19 mouse cellular contexts compared by ENCODE assay signal in the genomic region with DNA sequence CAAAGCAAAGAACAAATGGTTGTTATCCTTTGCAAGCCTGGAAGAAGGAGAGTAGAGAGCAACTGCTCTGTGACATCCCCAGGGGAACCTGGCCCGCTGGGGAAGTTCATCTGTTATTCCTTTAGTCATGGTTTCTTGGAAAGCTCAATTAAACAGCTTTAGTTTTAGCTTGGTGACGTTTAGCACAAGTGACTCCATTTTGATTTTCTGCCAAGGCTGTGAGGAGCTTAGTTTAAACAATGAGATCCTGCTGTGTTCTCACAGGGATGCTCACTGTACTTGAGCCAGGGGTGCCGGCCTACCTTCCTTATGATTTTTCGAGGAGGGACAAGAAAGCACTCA.
A peak's percentile ranks its signal among the peaks of the same experiment; 100 is the strongest.
DNase-seq lines count a peak whose midpoint lies in the region; ATAC-seq and TF ChIP-seq lines count a peak whose summit lies in the region.
"Had no signal": no experiment of that assay in that cellular context is flagged by ENCODE, and none has a peak within 500 bp of the region (broad histone marks: within the 10 kb centered on the region; RNA-seq: fewer than 3 reads in every experiment).

No protein-coding gene starts in this region.

- no peak overlapping the region for H3K27ac ChIP-seq in forebrain, embryonic 14.5 days (ENCODE audit: low read depth, low read length)
- no peak overlapping the region for H3K27ac ChIP-seq in forebrain, embryonic 13.5 days
- H3K27ac ChIP-seq: hindbrain, embryonic 13.5 days; neural tube, embryonic 12.5 days had no signal

- H3K4me1 ChIP-seq in forebrain, embryonic 14.5 days (ENCODE audit: control insufficient read depth, insufficient read depth, low read length) = peaks cover 20% of the 10 kb centered on the region
- H3K4me1 ChIP-seq in forebrain, embryonic 13.5 days = peaks cover 43% of the 10 kb centered on the region
- peaks cover 73% of the 10 kb centered on the region for H3K4me1 ChIP-seq in E14TG2a.4 (replicated peaks; ENCODE audit: low read depth, low read length)

- H3K27me3 ChIP-seq in forebrain, embryonic 14.5 days (replicated peaks; ENCODE audit: control insufficient read depth, insufficient read depth, low read length) = no peaks in the 10 kb centered on the region
- H3K27me3 ChIP-seq in forebrain, embryonic 13.5 days = no peaks in the 10 kb centered on the region
- H3K27me3 ChIP-seq in E14TG2a.4 (ENCODE audit: insufficient read depth, low read length) = no peaks in the 10 kb centered on the region
- H3K27me3 ChIP-seq: CH12.LX had no signal

- H3K4me2 ChIP-seq in forebrain, embryonic 14.5 days (ENCODE audit: low read length) = no peak overlapping the region
- H3K4me2 ChIP-seq in forebrain, embryonic 13.5 days = no peak overlapping the region
- H3K4me2 ChIP-seq: hindbrain, embryonic 13.5 days; neural tube, embryonic 12.5 days had no signal

- TF ChIP-seq CTCF in E14TG2a.4 (conservative IDR thresholded peaks at IDR 0.05; ENCODE audit: low read length) = no peak

- H3K9ac ChIP-seq in forebrain, embryonic 14.5 days (ENCODE audit: low read length) = no peak overlapping the region
- no peak overlapping the region for H3K9ac ChIP-seq in forebrain, embryonic 13.5 days
- H3K9ac ChIP-seq: hindbrain, embryonic 13.5 days; liver, postnatal 0 days; neural tube, embryonic 12.5 days had no signal

- peak; percentile 65 for DNase-seq in forebrain, embryonic 14.5 days (ENCODE audit: low spot score)
- peak; percentile 64 for DNase-seq in left cerebral cortex, postnatal 4 days
- no peak for DNase-seq in left cerebral cortex, postnatal 36 days (ENCODE audit: low spot score in 2 of 2)
- peak; percentile 17 for DNase-seq in adipocyte (ENCODE audit: low spot score)
- DNase-seq in gastrocnemius, adult 18-20 months (ENCODE audit: low spot score) = no peak
- DNase-seq: cerebellum, postnatal 14 days; gastrocnemius, postnatal 25 days; kidney, adult 18-20 months; kidney, postnatal 10 days; liver; liver, postnatal 0 days; right cerebral cortex, postnatal 14 days had no signal

- no peak overlapping the region for H3K4me3 ChIP-seq in forebrain, embryonic 14.5 days (ENCODE audit: low read depth, low read length)
- H3K4me3 ChIP-seq in forebrain, embryonic 13.5 days = no peak overlapping the region
- 0 out of 2 replicates have a peak overlapping the region, but pooled peaks have one; percentile 45 for H3K4me3 ChIP-seq in E14TG2a.4 (replicated peaks; ENCODE audit: low read length)
- H3K4me3 ChIP-seq: erythroblast, embryonic 14.5 days; hindbrain, embryonic 13.5 days; neural tube, embryonic 12.5 days had no signal

- no peak for ATAC-seq in forebrain, embryonic 14.5 days
- no peak for ATAC-seq in forebrain, embryonic 13.5 days
- ATAC-seq in megakaryocyte-erythroid progenitor cell, adult 5-6 weeks (replicated peaks; ENCODE audit: low FRiP score, low TSS enrichment, poor library complexity, severe bottlenecking) = no peak
- ATAC-seq: liver, postnatal 0 days had no signal

- H3K36me3 ChIP-seq in forebrain, embryonic 14.5 days (ENCODE audit: control insufficient read depth, insufficient read depth, low read length) = no peaks in the 10 kb centered on the region
- H3K36me3 ChIP-seq in forebrain, embryonic 13.5 days (ENCODE audit: poor library complexity, severe bottlenecking) = no peaks in the 10 kb centered on the region
- no peaks in the 10 kb centered on the region for H3K36me3 ChIP-seq in E14TG2a.4 (ENCODE audit: insufficient read depth, low read length)
- H3K36me3 ChIP-seq: hindbrain, embryonic 13.5 days; neural tube, embryonic 12.5 days had no signal

- 34% methylated on average over 4 of the region's 4 CpGs for WGBS in forebrain, embryonic 14.5 days
- 40% methylated on average over 4 of the region's 4 CpGs for whole genome bisulfite sequencing in forebrain, embryonic 13.5 days

- no peaks in the 10 kb centered on the region for H3K9me3 ChIP-seq in forebrain, embryonic 14.5 days (replicated peaks; ENCODE audit: control insufficient read depth, low read length)
- H3K9me3 ChIP-seq in forebrain, embryonic 13.5 days (replicated peaks) = no peaks in the 10 kb centered on the region
- peaks cover 6% of the 10 kb centered on the region for H3K9me3 ChIP-seq in E14TG2a.4 (ENCODE audit: low read length)
- H3K9me3 ChIP-seq: hindbrain, embryonic 13.5 days; neural tube, embryonic 12.5 days had no signal

- intact Hi-C loops in left cerebral cortex, postnatal 4 days (cut with DNase I) = no loop called here
- intact Hi-C loops in left cerebral cortex, postnatal 36 days (cut with DNase I) = no loop called here

Comparison
In these comparisons a context has a peak if more than half of its experiments do, and no peak if none do; other contexts are left out.
1. DNase-seq: peak in forebrain, embryonic 14.5 days (single experiment), left cerebral cortex, postnatal 4 days (single experiment) and adipocyte (single experiment); none in left cerebral cortex, postnatal 36 days (0 of 2) and gastrocnemius, adult 18-20 months (single experiment).